Mouse (Mus musculus) embryonic facial prominence, embryonic 12.5 days (tissue): ENCODE results near the gene Olfr224. TPM values are rescaled to one million over a fixed set of nuclear protein-coding genes. Genes with fewer than 3 reads are reported as not detected.
"Not testable (repeated sequence)": the region's sequence is repeated elsewhere in the genome, so short reads cannot be mapped to it uniquely, and the experiment has no call there.

Source experiments
- ATAC-seq: fragments of 200-750 bp; cut with Nextera tagmentation; 2 replicates; pipeline ENCODE4 v1.8.0; 2017; ENCODE audit not compliant: insufficient number of reproducible peaks, insufficient read depth, low FRiP score, low TSS enrichment
- H3K27ac ChIP-seq: fragments of 300-500 bp; sonication (generic); 2 replicates; pipeline ENCODE4 v1.5.1; 2016; ENCODE audit warnings: mild to moderate bottlenecking
- H3K27me3 ChIP-seq: fragments of 300-500 bp; sonication (generic); 2 replicates; pipeline ENCODE4 v1.6.1; 2016; ENCODE audit warnings: mild to moderate bottlenecking, moderate library complexity
- H3K36me3 ChIP-seq: fragments of 300-500 bp; sonication (generic); 2 replicates; pipeline ENCODE4 v1.6.1; 2016; ENCODE audit warnings: mild to moderate bottlenecking
- H3K4me1 ChIP-seq: fragments of 300-500 bp; sonication (generic); 2 replicates; pipeline ENCODE4 v1.6.1; 2016
- H3K4me2 ChIP-seq: fragments of 300-500 bp; sonication (generic); replicated peaks from 2 replicates; pipeline ENCODE4 v1.6.1; 2016; ENCODE audit warnings: mild to moderate bottlenecking, moderate library complexity
- H3K4me3 ChIP-seq: fragments of 300-500 bp; sonication (generic); 2 replicates; pipeline ENCODE4 v1.5.1; 2016; ENCODE audit warnings: mild to moderate bottlenecking
- H3K9ac ChIP-seq: fragments of 300-500 bp; sonication (generic); 2 replicates; pipeline ENCODE4 v1.6.1; 2016; ENCODE audit warnings: mild to moderate bottlenecking, moderate library complexity
- H3K9me3 ChIP-seq: fragments of 300-500 bp; sonication (generic); 2 replicates; pipeline ENCODE4 v1.6.1; 2016; ENCODE audit warnings: mild to moderate bottlenecking, moderate library complexity
- WGBS: fragments of 180-500 bp; shearing (Covaris S2); methylation state at CpG from one replicate; pipeline ENCODE4 v1.1.7; 2016; 5-methylcytosine and 5-hydroxymethylcytosine counted together
- polyA plus RNA-seq: library from polyadenylated mRNA; unstranded; fragments of >200 nt; fragmentation: Nextera tagmentation; extraction: Ambion mirVana; gene quantifications from 2 replicates; pipeline ENCODE4 v1.2.1, GENCODE M21; 2016

Gene Olfr224
- polyA plus RNA-seq, 1 experiment from 2014 or later = not detected

DNA sequence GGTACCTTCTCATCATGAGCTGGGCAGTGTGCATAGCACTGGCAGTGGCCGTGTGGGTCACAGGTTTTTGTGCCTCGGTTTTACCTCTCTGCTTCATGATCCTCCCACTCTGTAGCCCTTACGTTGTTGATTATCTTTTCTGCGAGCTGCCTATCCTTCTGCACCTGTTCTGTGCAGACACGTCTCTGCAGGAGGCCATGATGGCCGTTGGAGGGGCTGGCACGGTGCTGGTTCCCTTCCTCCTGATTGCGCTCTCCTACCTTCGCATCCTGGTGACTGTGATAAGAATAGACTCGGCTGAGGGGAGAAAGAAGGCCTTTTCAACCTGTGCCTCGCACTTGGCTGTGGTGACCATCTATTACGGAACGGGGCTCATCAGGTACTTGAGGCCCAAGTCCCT, 27.5 kb upstream of the Olfr224 start:
- H3K27ac ChIP-seq = no peak overlapping the region
- 88% methylated on average over 13 of the region's 13 CpGs for WGBS
- H3K27me3 ChIP-seq = no peaks in the 10 kb centered on the region
- H3K4me3 ChIP-seq = no peak overlapping the region
- ATAC-seq = no peak
- no peak overlapping the region for H3K4me2 ChIP-seq
- no peaks in the 10 kb centered on the region for H3K4me1 ChIP-seq
- H3K36me3 ChIP-seq = no peaks in the 10 kb centered on the region
- no peaks in the 10 kb centered on the region for H3K9me3 ChIP-seq
- H3K9ac ChIP-seq = no peak overlapping the region

DNA sequence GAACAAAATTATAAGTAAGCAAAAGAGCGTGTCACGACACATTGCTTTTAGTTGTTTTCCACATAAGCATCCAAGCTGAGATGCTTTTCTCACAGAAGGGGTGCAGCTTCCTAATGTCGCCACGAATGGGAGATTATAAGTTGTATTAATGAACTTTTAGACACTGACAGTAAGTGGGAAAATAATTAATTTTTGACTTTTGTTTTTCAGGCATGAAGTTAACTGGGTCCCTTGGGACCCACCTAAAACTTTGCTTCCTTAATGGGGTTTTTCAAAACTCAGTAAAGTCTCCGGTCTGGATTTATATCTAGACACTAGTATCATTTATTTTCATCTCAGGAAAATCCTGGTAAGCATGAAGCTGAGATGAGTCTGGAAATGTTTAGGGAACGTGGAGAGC, 24.5 kb upstream of the Olfr224 start, which contains the start of gene Olfr324:
TSS of gene Olfr324 (plus strand) at position 301 of the 400 bp plus-strand sequence.
- Histone ChIP-seq H3K9ac (no peak within 1 kb of the TSS), H3K4me3 (no peak within 1 kb of the TSS), H3K27ac (no peak within 1 kb of the TSS), H3K27me3 (no peaks in the 10 kb centered on the region), H3K4me2 (no peak within 1 kb of the TSS), H3K9me3 (no peaks in the 10 kb centered on the region), H3K36me3 (no peaks in the 10 kb centered on the region), H3K4me1 (no peaks in the 10 kb centered on the region)
- 74% methylated on average over 6 of the region's 6 CpGs for WGBS
- ATAC-seq = no peak

DNA sequence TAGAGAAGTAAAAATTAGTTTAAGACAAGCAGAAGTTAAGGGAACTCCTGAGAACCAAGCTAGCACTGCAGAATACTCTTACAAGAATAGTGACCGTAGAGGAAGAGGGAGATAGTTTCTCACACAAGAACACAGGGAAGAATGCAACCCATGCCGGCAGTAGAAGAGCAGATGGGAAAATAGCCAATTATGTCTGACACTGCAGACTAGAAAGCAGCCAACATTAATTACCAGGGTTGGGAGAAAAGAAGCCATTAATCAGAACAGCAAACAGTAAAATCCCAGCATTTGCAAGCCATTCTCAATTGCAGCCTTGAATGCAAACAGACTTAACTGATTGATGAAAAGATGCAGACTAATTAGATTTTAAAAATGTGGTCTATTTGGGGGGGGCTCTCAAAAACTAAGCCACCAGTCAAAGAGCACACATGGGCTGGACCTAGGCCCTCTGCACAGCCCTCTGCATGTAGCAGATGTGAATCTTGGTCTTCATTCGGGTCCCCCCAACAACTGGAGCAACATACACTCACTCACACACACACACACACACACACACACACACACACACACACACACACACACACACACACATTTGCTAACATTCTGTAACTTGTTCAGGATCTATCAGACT, 18.4 kb upstream of the Olfr224 start:
- WGBS = 50% methylated on average over 3 of the region's 3 CpGs
- no peak for ATAC-seq
- no peaks in the 10 kb centered on the region for H3K27me3 ChIP-seq

DNA sequence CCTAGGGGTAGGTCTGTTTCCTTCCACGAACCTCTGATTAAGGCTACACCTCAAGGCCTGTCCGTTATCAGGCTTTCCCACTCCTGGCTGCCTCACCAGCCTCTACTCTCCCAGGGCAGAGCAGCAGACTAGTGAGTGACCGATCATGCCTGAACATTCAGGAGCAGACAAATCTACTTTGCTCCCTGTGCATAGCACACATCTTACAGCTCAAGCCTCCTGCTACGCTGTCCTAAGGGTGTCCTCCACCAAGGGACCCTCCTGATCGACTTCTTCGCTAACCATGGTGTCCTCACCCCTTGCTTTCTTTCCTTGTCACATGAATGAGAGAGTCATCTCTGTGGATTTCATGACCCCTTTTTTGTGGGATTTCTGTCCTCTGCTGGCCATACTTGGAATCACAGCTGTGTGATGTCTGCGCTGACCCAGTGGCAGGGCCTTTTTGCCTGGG, 17.6 kb upstream of the Olfr224 start:
- H3K36me3 ChIP-seq = no peaks in the 10 kb centered on the region
- H3K9me3 ChIP-seq = no peaks in the 10 kb centered on the region
- no peak overlapping the region for H3K4me3 ChIP-seq
- no peaks in the 10 kb centered on the region for H3K4me1 ChIP-seq
- H3K4me2 ChIP-seq = no peak overlapping the region
- ATAC-seq = no peak
- no peaks in the 10 kb centered on the region for H3K27me3 ChIP-seq
- WGBS = 70% methylated on average over 7 of the region's 7 CpGs
- no peak overlapping the region for H3K27ac ChIP-seq
- no peak overlapping the region for H3K9ac ChIP-seq

More for the DNA sequence above, 18.4 kb upstream of the Olfr224 start:
- Histone ChIP-seq H3K27ac (no peak overlapping the region), H3K9ac (no peak overlapping the region), H3K9me3 (no peaks in the 10 kb centered on the region), H3K4me2 (no peak overlapping the region), H3K36me3 (no peaks in the 10 kb centered on the region), H3K4me3 (no peak overlapping the region), H3K4me1 (no peaks in the 10 kb centered on the region)

DNA sequence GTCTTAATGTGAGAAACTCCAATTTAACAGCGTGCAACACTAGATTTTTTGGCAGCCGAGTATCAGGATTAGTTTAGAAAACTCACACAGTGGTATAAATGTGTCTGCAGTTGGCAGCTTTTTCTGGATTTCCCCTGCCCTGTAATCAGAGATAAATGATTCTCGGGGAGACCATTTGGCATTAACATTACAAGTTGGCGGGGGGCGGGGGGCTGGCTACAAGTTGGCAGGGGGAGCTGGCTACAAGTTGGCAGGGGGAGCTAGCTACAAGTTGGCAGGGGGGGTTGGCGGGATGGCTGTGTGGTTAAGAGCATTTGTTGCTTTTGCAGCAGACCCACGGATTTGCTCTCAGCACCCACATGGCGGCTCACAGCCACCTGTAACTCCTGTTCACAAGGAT, 8.3 kb upstream of the Olfr224 start:
- Histone ChIP-seq H3K4me2 (no peak overlapping the region), H3K4me3 (no peak overlapping the region), H3K9me3 (no peaks in the 10 kb centered on the region), H3K36me3 (no peaks in the 10 kb centered on the region), H3K9ac (no peak overlapping the region), H3K27ac (no peak overlapping the region), H3K27me3 (no peaks in the 10 kb centered on the region), H3K4me1 (no peaks in the 10 kb centered on the region)
- WGBS = 85% methylated on average over 8 of the region's 8 CpGs
- no peak for ATAC-seq

DNA sequence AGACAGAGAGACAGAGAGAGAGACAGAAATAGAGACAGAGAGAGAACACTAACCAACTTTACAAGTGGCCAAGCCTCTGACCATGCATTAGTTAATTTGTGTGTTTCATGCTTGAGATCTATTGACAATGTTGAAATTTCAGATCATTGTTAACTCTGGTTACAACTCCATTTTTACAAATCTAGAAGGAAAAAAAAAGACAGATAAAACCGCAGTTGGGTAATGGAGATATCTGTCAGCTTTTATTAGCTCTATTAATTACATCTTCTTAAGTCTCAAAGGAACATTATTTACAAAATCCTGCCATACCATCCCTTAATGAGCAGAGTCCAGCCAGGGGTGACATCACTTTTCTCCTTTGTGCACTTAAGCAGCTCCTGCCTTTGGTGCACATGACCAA, 7.1 kb upstream of the Olfr224 start, which contains the start of gene Olfr325:
TSS of gene Olfr325 (plus strand) at position 301 of the 400 bp plus-strand sequence.
- Histone ChIP-seq H3K36me3 (no peaks in the 10 kb centered on the region), H3K27me3 (no peaks in the 10 kb centered on the region), H3K27ac (no peak within 1 kb of the TSS), H3K4me2 (no peak within 1 kb of the TSS), H3K9ac (no peak within 1 kb of the TSS), H3K9me3 (no peaks in the 10 kb centered on the region), H3K4me1 (no peaks in the 10 kb centered on the region), H3K4me3 (no peak within 1 kb of the TSS)
- WGBS = 89% methylated on average over 1 of the region's 1 CpGs
- ATAC-seq = no peak

DNA sequence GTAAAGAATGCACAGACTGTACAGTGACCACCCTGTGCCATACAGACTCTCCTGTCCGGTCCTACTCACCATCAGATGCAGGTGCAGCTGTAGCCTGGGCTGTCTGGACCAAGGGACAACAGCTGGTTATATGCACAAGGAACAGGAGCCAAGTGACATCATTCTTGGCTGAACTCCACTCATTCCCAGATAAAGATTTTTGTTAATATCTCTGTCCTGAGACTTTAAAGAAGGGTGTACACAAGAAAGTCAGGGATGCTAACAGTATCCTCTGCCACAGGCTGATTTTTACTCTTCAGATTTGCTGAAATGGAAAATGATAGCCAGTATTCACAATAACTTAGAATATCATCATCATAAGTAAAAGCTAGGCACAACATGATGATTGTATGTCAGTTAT, 14.8 kb downstream of the Olfr224 start, which contains the start of gene Olfr328:
TSS of gene Olfr328 (minus strand) at position 101 of the 400 bp plus-strand sequence.
- Histone ChIP-seq H3K36me3 (no peaks in the 10 kb centered on the region), H3K9ac (no peak within 1 kb of the TSS), H3K4me1 (no peaks in the 10 kb centered on the region), H3K9me3 (no peaks in the 10 kb centered on the region), H3K27ac (no peak within 1 kb of the TSS), H3K27me3 (no peaks in the 10 kb centered on the region), H3K4me2 (no peak within 1 kb of the TSS), H3K4me3 (no peak within 1 kb of the TSS)
- ATAC-seq = no peak
- WGBS = 86% methylated on average over 1 of the region's 1 CpGs

DNA sequence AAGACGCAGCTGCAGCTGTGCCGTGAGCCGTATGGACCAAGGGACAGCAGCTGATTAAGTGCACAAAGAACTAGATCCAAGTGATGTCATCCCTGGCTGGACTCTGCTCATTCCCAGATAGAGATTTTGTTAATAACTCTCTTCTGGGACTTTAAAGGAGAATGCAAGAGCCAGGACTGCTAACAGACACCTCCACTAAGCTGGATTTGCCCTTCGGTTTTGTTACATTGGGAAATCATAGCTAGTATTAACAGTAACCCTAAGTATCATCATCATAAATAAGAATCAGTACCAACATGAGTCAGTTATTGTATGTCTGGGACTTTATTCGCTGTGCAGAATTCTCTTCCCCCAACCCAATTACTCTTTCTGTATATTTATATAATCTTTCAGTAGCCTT, 24.0 kb downstream of the Olfr224 start, which contains the start of gene Olfr329-ps:
TSS of gene Olfr329-ps (minus strand) at position 101 of the 400 bp plus-strand sequence.
- no peaks in the 10 kb centered on the region for H3K27me3 ChIP-seq
- H3K9ac ChIP-seq = no peak within 1 kb of the TSS
- H3K4me3 ChIP-seq = no peak within 1 kb of the TSS
- 79% methylated on average over 5 of the region's 5 CpGs for WGBS
- no peaks in the 10 kb centered on the region for H3K9me3 ChIP-seq
- no peaks in the 10 kb centered on the region for H3K36me3 ChIP-seq
- H3K27ac ChIP-seq = no peak within 1 kb of the TSS
- H3K4me1 ChIP-seq = no peaks in the 10 kb centered on the region
- H3K4me2 ChIP-seq = no peak within 1 kb of the TSS
- no peak for ATAC-seq

DNA sequence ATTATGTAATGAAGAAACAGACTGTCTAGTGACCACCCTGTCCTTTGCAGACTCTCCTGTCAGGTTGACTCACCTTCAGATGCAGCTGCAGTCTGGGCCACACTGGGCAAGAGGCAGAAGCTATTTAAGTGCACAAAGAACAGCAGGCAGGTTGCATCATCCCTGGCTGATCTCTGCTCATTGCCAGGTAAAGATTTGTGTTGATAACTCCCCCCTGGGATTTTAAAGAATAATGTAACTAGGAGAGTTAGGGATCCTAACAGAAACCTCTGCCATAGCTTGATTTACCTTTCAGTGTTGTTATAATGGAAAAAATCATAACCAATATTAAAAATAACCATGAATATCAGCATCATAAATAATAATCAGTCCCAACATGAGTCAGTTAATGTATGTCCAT, 35.6 kb downstream of the Olfr224 start, which contains the start of gene Olfr330:
TSS of gene Olfr330 (minus strand) at position 101 of the 400 bp plus-strand sequence.
- not testable (repeated sequence) for H3K27me3 ChIP-seq, H3K4me2 ChIP-seq, ATAC-seq, H3K9me3 ChIP-seq, H3K9ac ChIP-seq, H3K27ac ChIP-seq, H3K4me1 ChIP-seq, H3K4me3 ChIP-seq, H3K36me3 ChIP-seq

DNA sequence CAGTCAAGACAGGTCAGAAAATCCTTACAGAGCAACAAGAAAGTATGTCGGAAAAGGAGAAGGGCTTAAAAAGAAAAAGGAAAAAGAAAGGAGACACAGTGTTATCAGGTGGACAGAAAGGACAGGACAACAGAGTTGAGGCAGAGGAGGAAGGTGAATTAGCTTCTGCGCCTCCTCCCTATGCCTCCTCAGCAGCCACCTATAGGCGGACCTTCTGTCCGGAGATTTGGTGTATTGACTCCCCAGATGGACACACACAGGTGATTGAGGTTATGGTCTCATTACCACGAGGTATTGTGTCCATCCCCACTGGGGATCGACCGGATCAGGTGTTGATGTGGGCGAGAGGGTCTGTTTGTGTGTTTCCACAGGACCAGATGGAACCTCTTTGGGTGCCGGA, 50.6 kb downstream of the Olfr224 start:
- H3K9me3 ChIP-seq, H3K36me3 ChIP-seq, H3K4me2 ChIP-seq, H3K27me3 ChIP-seq, H3K4me1 ChIP-seq, H3K9ac ChIP-seq, H3K4me3 ChIP-seq, H3K27ac ChIP-seq, ATAC-seq: not testable (repeated sequence)
- 90% methylated on average over 9 of the region's 9 CpGs for WGBS

DNA sequence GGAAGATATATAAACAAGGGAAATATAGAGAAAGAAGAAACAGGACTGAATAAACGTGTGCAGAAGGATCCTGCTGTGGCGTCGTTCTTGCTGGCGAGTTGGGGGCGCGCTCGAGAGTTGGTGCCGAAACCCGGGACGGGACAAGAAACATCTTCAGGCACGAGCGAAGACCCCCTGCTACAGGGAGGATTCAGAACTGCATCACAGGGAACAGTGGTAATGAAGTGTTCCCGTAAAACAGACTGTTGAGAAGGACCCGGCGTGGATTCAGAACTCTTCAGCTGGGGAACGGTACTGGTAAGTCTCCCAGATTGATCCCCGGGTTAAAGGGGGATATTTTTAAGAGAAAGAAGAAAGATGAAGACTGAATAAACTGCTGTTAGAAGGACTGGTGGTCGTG, 51.4 kb downstream of the Olfr224 start:
- not testable (repeated sequence) for H3K9ac ChIP-seq, H3K36me3 ChIP-seq, H3K4me2 ChIP-seq, H3K4me1 ChIP-seq, H3K27me3 ChIP-seq, H3K27ac ChIP-seq, H3K4me3 ChIP-seq, H3K9me3 ChIP-seq, ATAC-seq
- WGBS = 94% methylated on average over 18 of the region's 18 CpGs
